Mouse (Mus musculus): Measurements from ENCODE around the gene 1810049J17Rik. TPM values are rescaled to one million over a fixed set of nuclear protein-coding genes. Genes with fewer than 3 reads are reported as not detected.

1810049J17Rik gene
- polyA plus RNA-seq, 1 experiment: not detected

DNA sequence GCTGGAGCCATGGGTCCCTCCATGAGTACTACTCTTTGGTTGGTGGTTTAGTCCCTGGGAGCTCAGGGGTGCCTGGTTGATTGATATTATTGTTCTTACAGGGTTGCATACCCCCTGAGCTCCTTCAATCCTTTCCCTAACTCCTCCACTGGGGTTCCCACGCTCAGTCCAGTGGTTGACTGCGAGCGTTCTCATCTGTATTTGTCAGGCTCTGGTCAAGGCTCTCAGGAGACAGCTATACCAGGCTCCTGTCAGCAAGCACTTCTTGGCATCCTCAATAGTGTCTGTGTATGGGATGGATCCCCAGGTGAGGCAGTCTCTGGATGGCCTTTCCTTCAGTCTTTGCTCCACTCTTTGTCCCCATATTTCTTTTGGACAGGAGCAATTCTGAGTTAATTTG, 25.2 kb upstream of the 1810049J17Rik start:
- no peaks in the 10 kb centered on the region for H3K27me3 ChIP-seq (replicated peaks; ENCODE audit: control insufficient read depth, insufficient read depth, low read length)
- TF ChIP-seq CTCF (conservative IDR thresholded peaks at IDR 0.05; ENCODE audit: insufficient read depth, insufficient read length, low read depth, low read length) (no peak), POLR2A (IDR thresholded peaks at IDR 0.05; ENCODE audit: low read depth, low read length) (no peak)
- 97% methylated on average over 3 of the region's 3 CpGs for WGBS
- H3K36me3 ChIP-seq (ENCODE audit: control insufficient read depth, insufficient read depth, low read length): peaks cover 5% of the 10 kb centered on the region
- H3K4me3 ChIP-seq (ENCODE audit: insufficient read depth, low read depth, low read length): no peak overlapping the region
- DNase-seq: no peak
- H3K27ac ChIP-seq (ENCODE audit: insufficient read depth, low read depth, low read length): no peak overlapping the region
- peaks cover 15% of the 10 kb centered on the region; the same call in 1 of the 2 replicates for H3K4me1 ChIP-seq (ENCODE audit: control insufficient read depth, insufficient read depth, low read length)

- H3K36me3 ChIP-seq (ENCODE audit: control insufficient read depth, insufficient read depth, low read length): peaks cover 4% of the 10 kb centered on the region
- no peaks in the 10 kb centered on the region for H3K27me3 ChIP-seq (replicated peaks; ENCODE audit: control insufficient read depth, insufficient read depth, low read length)
- 64% methylated on average over 4 of the region's 4 CpGs for WGBS
- DNase-seq: no peak
- H3K4me1 ChIP-seq (ENCODE audit: control insufficient read depth, insufficient read depth, low read length): peaks cover 10% of the 10 kb centered on the region; the same call in 1 of the 2 replicates
- no peak overlapping the region for H3K4me3 ChIP-seq (ENCODE audit: insufficient read depth, low read depth, low read length)
- TF ChIP-seq POLR2A (IDR thresholded peaks at IDR 0.05; ENCODE audit: low read depth, low read length): no peak
- H3K27ac ChIP-seq (ENCODE audit: insufficient read depth, low read depth, low read length): no peak overlapping the region
Measured at GRCm38 (mm10) chr15:12341401-12341758, 19.7 kb upstream of the 1810049J17Rik start.

DNA sequence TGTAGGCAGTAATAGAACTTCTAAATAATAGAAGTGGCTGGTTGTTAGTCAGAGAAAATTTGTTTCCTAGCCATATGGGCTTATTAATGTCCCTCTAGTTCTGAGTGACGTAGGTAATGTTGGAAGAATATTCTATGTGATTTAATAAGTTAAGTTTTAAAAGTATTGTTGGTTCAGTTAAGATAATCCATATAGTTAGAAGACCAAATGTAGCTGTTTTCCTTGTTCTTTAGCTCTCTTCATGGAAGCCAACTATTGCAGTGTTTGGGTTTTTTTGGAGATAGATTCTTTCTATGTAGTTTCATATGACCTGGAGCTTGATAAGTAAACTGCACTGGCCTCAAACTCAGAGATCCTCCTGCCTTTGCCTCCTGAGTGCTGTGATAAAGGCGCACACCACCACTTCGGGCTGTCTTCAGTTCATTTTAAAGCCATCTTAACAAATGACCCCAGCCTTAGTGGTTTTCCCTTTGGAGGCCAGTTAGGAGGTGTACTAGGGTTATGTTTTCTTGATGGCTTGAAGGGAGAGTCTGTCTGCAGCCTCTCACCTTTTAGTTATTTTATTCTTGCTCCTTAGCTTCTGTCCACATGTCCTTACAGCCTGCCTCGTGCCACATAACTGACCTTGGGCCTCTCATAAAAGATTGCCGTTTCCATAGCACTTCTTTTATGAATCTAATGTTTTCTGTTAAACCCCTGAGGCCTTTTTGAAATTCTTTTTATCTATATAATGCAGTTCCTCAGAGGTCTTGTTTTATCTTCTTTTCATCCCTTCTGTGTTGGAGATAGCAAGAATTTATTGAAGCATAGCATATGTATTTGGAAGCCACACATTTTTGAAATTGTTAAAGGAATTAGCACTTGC, 19.1 kb upstream of the 1810049J17Rik start:
- 61% methylated on average over 5 of the region's 5 CpGs for WGBS
- H3K27me3 ChIP-seq (replicated peaks; ENCODE audit: control insufficient read depth, insufficient read depth, low read length): no peaks in the 10 kb centered on the region
- no peak overlapping the region for H3K27ac ChIP-seq (ENCODE audit: insufficient read depth, low read depth, low read length)
- DNase-seq: no peak
- TF ChIP-seq CTCF (conservative IDR thresholded peaks at IDR 0.05; ENCODE audit: insufficient read depth, insufficient read length, low read depth, low read length): no peak
- no peak for TF ChIP-seq POLR2A (IDR thresholded peaks at IDR 0.05; ENCODE audit: low read depth, low read length)
- peaks cover 3% of the 10 kb centered on the region for H3K36me3 ChIP-seq (ENCODE audit: control insufficient read depth, insufficient read depth, low read length)
- no peak overlapping the region for H3K4me3 ChIP-seq (ENCODE audit: insufficient read depth, low read depth, low read length)
- peaks cover 11% of the 10 kb centered on the region; the same call in 1 of the 2 replicates for H3K4me1 ChIP-seq (ENCODE audit: control insufficient read depth, insufficient read depth, low read length)

- H3K36me3 ChIP-seq (ENCODE audit: control insufficient read depth, insufficient read depth, low read length): no peaks in the 10 kb centered on the region; the same call in 1 of the 2 replicates
- no peak overlapping the region for H3K4me3 ChIP-seq (ENCODE audit: insufficient read depth, low read depth, low read length)
- WGBS: 32% methylated on average over 3 of the region's 3 CpGs
- H3K27me3 ChIP-seq (replicated peaks; ENCODE audit: control insufficient read depth, insufficient read depth, low read length): no peaks in the 10 kb centered on the region
- TF ChIP-seq POLR2A (IDR thresholded peaks at IDR 0.05; ENCODE audit: low read depth, low read length) (no peak), CTCF (conservative IDR thresholded peaks at IDR 0.05; ENCODE audit: insufficient read depth, insufficient read length, low read depth, low read length) (no peak)
- no peak overlapping the region for H3K27ac ChIP-seq (ENCODE audit: insufficient read depth, low read depth, low read length)
- peaks cover 20% of the 10 kb centered on the region for H3K4me1 ChIP-seq (ENCODE audit: control insufficient read depth, insufficient read depth, low read length)
- DNase-seq: no peak
Measured at GRCm38 (mm10) chr15:12337779-12338137, 16.1 kb upstream of the 1810049J17Rik start.

DNA sequence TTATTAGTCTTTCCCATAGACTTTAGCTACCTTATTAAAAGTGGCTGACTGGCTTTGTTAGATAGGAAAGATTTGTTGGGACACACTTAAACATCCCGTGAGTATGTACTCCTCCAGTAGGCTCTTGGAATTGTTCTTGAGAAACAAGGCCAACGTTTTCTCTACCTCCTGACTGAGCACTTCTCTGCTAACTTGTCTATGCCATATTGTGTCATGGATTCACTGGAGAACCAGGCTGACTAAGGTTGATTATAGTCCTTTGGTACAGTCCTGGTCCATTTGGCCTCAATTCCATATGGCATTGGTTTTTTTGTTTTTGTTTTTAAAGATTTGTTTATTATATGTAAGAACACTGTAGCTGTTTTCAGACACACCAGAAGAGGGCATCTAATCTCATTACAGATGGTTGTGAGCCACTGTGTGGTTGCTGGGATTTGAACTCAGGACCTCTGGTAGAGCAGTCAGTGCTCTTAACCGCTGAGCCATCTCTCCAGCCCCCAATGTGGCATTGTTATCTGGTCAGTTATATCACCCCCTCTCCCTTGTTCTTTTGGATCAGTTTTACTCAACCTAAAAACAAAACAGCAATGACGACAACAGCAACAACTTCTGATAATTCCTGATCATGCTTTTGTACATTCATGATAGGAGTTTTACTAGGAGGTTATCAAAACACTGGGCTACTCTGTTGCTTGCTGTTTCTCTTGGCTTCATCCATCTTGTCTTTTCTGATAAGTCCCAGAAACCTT, 15.5 kb upstream of the 1810049J17Rik start:
- Histone ChIP-seq H3K36me3 (ENCODE audit: control insufficient read depth, insufficient read depth, low read length) (no peaks in the 10 kb centered on the region), H3K4me3 (ENCODE audit: insufficient read depth, low read depth, low read length) (no peak overlapping the region), H3K4me1 (ENCODE audit: control insufficient read depth, insufficient read depth, low read length) (peaks cover 20% of the 10 kb centered on the region), H3K27me3 (replicated peaks; ENCODE audit: control insufficient read depth, insufficient read depth, low read length) (no peaks in the 10 kb centered on the region), H3K27ac (ENCODE audit: insufficient read depth, low read depth, low read length) (no peak overlapping the region)
- DNase-seq: no peak
- TF ChIP-seq CTCF (conservative IDR thresholded peaks at IDR 0.05; ENCODE audit: insufficient read depth, insufficient read length, low read depth, low read length): no peak
- no peak for TF ChIP-seq POLR2A (IDR thresholded peaks at IDR 0.05; ENCODE audit: low read depth, low read length)
- WGBS: 60% methylated on average over 4 of the region's 4 CpGs

- H3K4me3 ChIP-seq (ENCODE audit: insufficient read depth, low read depth, low read length): no peak overlapping the region
- no peak for TF ChIP-seq POLR2A (IDR thresholded peaks at IDR 0.05; ENCODE audit: low read depth, low read length)
- no peak for TF ChIP-seq CTCF (conservative IDR thresholded peaks at IDR 0.05; ENCODE audit: insufficient read depth, insufficient read length, low read depth, low read length)
- peaks cover 29% of the 10 kb centered on the region for H3K4me1 ChIP-seq (ENCODE audit: control insufficient read depth, insufficient read depth, low read length)
- no peaks in the 10 kb centered on the region for H3K27me3 ChIP-seq (replicated peaks; ENCODE audit: control insufficient read depth, insufficient read depth, low read length)
- H3K27ac ChIP-seq (ENCODE audit: insufficient read depth, low read depth, low read length): no peak overlapping the region
- DNase-seq: no peak
- WGBS: 64% methylated on average over 4 of the region's 4 CpGs
- H3K36me3 ChIP-seq (ENCODE audit: control insufficient read depth, insufficient read depth, low read length): no peaks in the 10 kb centered on the region
Measured at GRCm38 (mm10) chr15:12334381-12334780, 12.7 kb upstream of the 1810049J17Rik start.

DNA sequence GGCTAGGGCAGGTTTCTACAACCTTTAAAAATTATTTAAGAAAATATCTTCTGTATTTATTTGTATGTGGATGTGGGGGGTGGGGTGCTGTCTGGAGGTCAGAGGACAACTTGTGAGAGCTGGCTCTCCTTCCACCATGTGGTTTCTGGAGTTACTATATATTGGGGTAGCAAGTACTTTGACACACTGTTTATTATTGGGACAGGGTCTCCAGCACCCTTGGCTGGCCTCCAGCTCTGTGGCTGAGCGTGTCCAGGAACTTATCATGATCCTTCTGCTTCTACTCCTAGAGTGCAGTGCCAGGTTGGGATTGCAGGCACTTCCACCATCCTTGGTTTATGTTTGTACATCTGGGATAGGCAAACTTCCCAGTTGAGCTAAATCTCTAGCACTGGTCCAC, 9.6 kb upstream of the 1810049J17Rik start:
- WGBS: 55% methylated on average over 1 of the region's 1 CpGs
- no peak overlapping the region for H3K4me3 ChIP-seq (ENCODE audit: insufficient read depth, low read depth, low read length)

More for the DNA sequence above, 9.6 kb upstream of the 1810049J17Rik start:
- no peak for TF ChIP-seq POLR2A (IDR thresholded peaks at IDR 0.05; ENCODE audit: low read depth, low read length)
- no peak for TF ChIP-seq CTCF (conservative IDR thresholded peaks at IDR 0.05; ENCODE audit: insufficient read depth, insufficient read length, low read depth, low read length)
- Histone ChIP-seq H3K4me1 (ENCODE audit: control insufficient read depth, insufficient read depth, low read length) (peaks cover 24% of the 10 kb centered on the region), H3K27me3 (replicated peaks; ENCODE audit: control insufficient read depth, insufficient read depth, low read length) (no peaks in the 10 kb centered on the region), H3K36me3 (ENCODE audit: control insufficient read depth, insufficient read depth, low read length) (no peaks in the 10 kb centered on the region), H3K27ac (ENCODE audit: insufficient read depth, low read depth, low read length) (no peak overlapping the region)
- no peak for DNase-seq
